Comparison of ENCODE assay signal across 15 mouse cellular contexts in genomic region chr9:40675203-40675958, GRCm38 (mm10). TPM values are rescaled to one million over a fixed set of nuclear protein-coding genes. Genes with fewer than 3 reads are reported as not detected.
DNase-seq lines count a peak whose midpoint lies in the region; ATAC-seq and TF ChIP-seq lines count a peak whose summit lies in the region.
"Had no signal": no experiment of that assay in that cellular context is flagged by ENCODE, and none has a peak within 500 bp of the region (broad histone marks: within the 10 kb centered on the region; RNA-seq: fewer than 3 reads in every experiment).

No protein-coding gene starts in this region.

- H3K79me2 ChIP-seq in heart, adult 2 months (replicated peaks; ENCODE audit: control insufficient read depth, insufficient read depth, low read length) = no peaks in the 10 kb centered on the region

- WGBS in heart, adult 2 months = 48% methylated on average over 12 of the region's 12 CpGs
- WGBS in embryonic facial prominence, embryonic 10.5 days = 74% methylated on average over 12 of the region's 12 CpGs

- no peak overlapping the region for H3K9ac ChIP-seq in heart, adult 2 months (ENCODE audit: low read depth, low read length)
- H3K9ac ChIP-seq: embryonic facial prominence, embryonic 15.5 days; hindbrain, embryonic 13.5 days had no signal

- no peak for TF ChIP-seq CTCF in heart, adult 2 months (IDR thresholded peaks at IDR 0.05)

- no peaks in the 10 kb centered on the region for H3K27me3 ChIP-seq in heart, adult 2 months (ENCODE audit: control insufficient read depth, insufficient read depth, low read length)
- H3K27me3 ChIP-seq in embryonic facial prominence, embryonic 10.5 days (replicated peaks; ENCODE audit: low read depth, poor library complexity, severe bottlenecking) = no peaks in the 10 kb centered on the region
- H3K27me3 ChIP-seq: embryonic facial prominence, embryonic 15.5 days; hindbrain, embryonic 13.5 days had no signal

- no peaks in the 10 kb centered on the region for H3K36me3 ChIP-seq in heart, adult 2 months (ENCODE audit: control insufficient read depth, insufficient read depth, low read length)
- H3K36me3 ChIP-seq in embryonic facial prominence, embryonic 10.5 days (replicated peaks) = no peaks in the 10 kb centered on the region
- H3K36me3 ChIP-seq: embryonic facial prominence, embryonic 15.5 days; hindbrain, embryonic 13.5 days had no signal

- no peak for TF ChIP-seq EP300 in heart, adult 2 months (IDR thresholded peaks at IDR 0.05; ENCODE audit: insufficient read depth, low read depth, low read length)

- no peak overlapping the region for H3K4me3 ChIP-seq in heart, adult 2 months
- H3K4me3 ChIP-seq in embryonic facial prominence, embryonic 10.5 days = no peak overlapping the region
- H3K4me3 ChIP-seq: embryonic facial prominence, embryonic 15.5 days; hindbrain, embryonic 13.5 days had no signal

- intact Hi-C loops in heart, adult 2 months (cut with DNase I) = no loop called here
- intact Hi-C loops in left cerebral cortex, postnatal 4 days (cut with DNase I) = no loop called here

- no peak for ATAC-seq in activated CD4-positive, CD25-positive, alpha-beta regulatory T cell, adult 4 months

- DNase-seq in heart, adult 2 months = peak; percentile 33 to 46
- no peak for DNase-seq in heart, adult 8-10 months (ENCODE audit: low spot score)
- DNase-seq in left cerebral cortex, adult 18-20 months (ENCODE audit: low spot score in 2 of 2) = peak; percentile 37 to 44
- no peak for DNase-seq in left cerebral cortex, postnatal 4 days
- DNase-seq in embryonic facial prominence, embryonic 10.5 days (ENCODE audit: low spot score) = no peak
- DNase-seq in lung, postnatal 10 days = peak; percentile 24
- DNase-seq in urinary bladder, postnatal 14 days (ENCODE audit: low spot score) = no peak
- DNase-seq: B cell, adult 2 months; cerebellum, adult 2 months; thymus, postnatal 36 days had no signal

- no peak for TF ChIP-seq POLR2A in heart, adult 2 months (IDR thresholded peaks at IDR 0.05; ENCODE audit: insufficient read depth, low read depth, low read length)

- peaks cover 2% of the 10 kb centered on the region; the same call in 1 of the 2 replicates for H3K4me1 ChIP-seq in heart, adult 2 months (ENCODE audit: control insufficient read depth, insufficient read depth, low read length)
- H3K4me1 ChIP-seq in embryonic facial prominence, embryonic 10.5 days = peaks cover 23% of the 10 kb centered on the region

- no peak overlapping the region for H3K27ac ChIP-seq in heart, adult 2 months
- H3K27ac ChIP-seq in embryonic facial prominence, embryonic 10.5 days (replicated peaks) = 0 out of 2 replicates have a peak overlapping the region, but pooled peaks have one; percentile 4
- H3K27ac ChIP-seq: embryonic facial prominence, embryonic 15.5 days; hindbrain, embryonic 13.5 days had no signal

- no peaks in the 10 kb centered on the region for H3K9me3 ChIP-seq in embryonic facial prominence, embryonic 10.5 days
- H3K9me3 ChIP-seq: embryonic facial prominence, embryonic 15.5 days; hindbrain, embryonic 13.5 days had no signal

RNA-seq across cellular contexts. Expression of gene Gm21915, which starts 5.0 kb away (rescaled TPM):
- not detected for total RNA-seq in heart, adult 2 months (2021)
- not detected in 2 replicates for polyA plus RNA-seq in heart, adult 2 months (2012; rRNA removed)
- total RNA-seq in heart, adult 8-10 months (2022) = not detected
- total RNA-seq in left cerebral cortex, adult 18-20 months (2021) = not detected
- not detected for total RNA-seq in left cerebral cortex, postnatal 4 days (2021)
- polyA plus RNA-seq in embryonic facial prominence, embryonic 10.5 days (2016; fragmentation: Nextera tagmentation; extraction: Ambion mirVana) = not detected in 2 replicates
- not detected for polyA plus RNA-seq in activated CD4-positive, CD25-positive, alpha-beta regulatory T cell, adult 4 months (2017; shearing (Covaris generic))
- total RNA-seq: adrenal gland, postnatal 4 days had no signal
- polyA plus RNA-seq: cerebellum, adult 2 months; embryonic facial prominence, embryonic 15.5 days; hindbrain, embryonic 13.5 days; liver, embryonic 16.5 days had no signal

RNA-seq across cellular contexts. Expression of gene Clmp, which starts 10.4 kb away (rescaled TPM):
- 1 to 10 TPM; 4.4 to 5.5 TPM for total RNA-seq in heart, adult 2 months (2021)
- 2.8 and 3.1 TPM in 2 replicates for polyA plus RNA-seq in heart, adult 2 months (2012; rRNA removed)
- 1 to 10 TPM; 3.3 to 4.4 (median 4.0) TPM for total RNA-seq in heart, adult 8-10 months (2022)
- 10 to 100 TPM; 28.1 to 30.0 TPM for total RNA-seq in left cerebral cortex, adult 18-20 months (2021)
- 100 to 1,000 TPM; 116 to 135 TPM for total RNA-seq in left cerebral cortex, postnatal 4 days (2021)
- polyA plus RNA-seq in embryonic facial prominence, embryonic 10.5 days (2016; fragmentation: Nextera tagmentation; extraction: Ambion mirVana) = 35.5 and 45.6 TPM in 2 replicates
- under 1 TPM in 1 of 2 experiments, not detected in 1; 0.19 TPM for polyA plus RNA-seq in activated CD4-positive, CD25-positive, alpha-beta regulatory T cell, adult 4 months (2017; shearing (Covaris generic))

Comparison
In these comparisons a context has a peak if more than half of its experiments do, and no peak if none do; other contexts are left out.
1. DNase-seq: peak in heart, adult 2 months (2 of 2), left cerebral cortex, adult 18-20 months (2 of 2) and lung, postnatal 10 days (single experiment); none in heart, adult 8-10 months (single experiment), left cerebral cortex, postnatal 4 days (single experiment), embryonic facial prominence, embryonic 10.5 days (single experiment) and urinary bladder, postnatal 14 days (single experiment).
2. RNA of gene Clmp, which starts 10.4 kb away (total RNA-seq): 116 to 135 TPM in left cerebral cortex, postnatal 4 days and 28.1 to 30.0 TPM in left cerebral cortex, adult 18-20 months; 4.4 to 5.5 TPM in heart, adult 2 months and 3.3 to 4.4 TPM in heart, adult 8-10 months; every median in the first group is over 4 times any median in the second.